Mouse (Mus musculus) T-cell, adult 2 months (primary cell): ENCODE data around the gene Tead3.
"Not testable (repeated sequence)": the region's sequence is repeated elsewhere in the genome, so short reads cannot be mapped to it uniquely, and the experiment has no call there.

Source experiments
- DNase-seq: peaks from one replicate; pipeline ENCODE4 v3.0.0; 2022; ENCODE audit warnings: low spot score

Tead3 gene

GRCm38 (mm10) chr17:28358576-28359261 lies 8.1 kb upstream of the Tead3 start:
- DNase-seq: not testable (repeated sequence)

GRCm38 (mm10) chr17:28355871-28356270 lies 5.3 kb upstream of the Tead3 start:
- DNase-seq: no peak

- DNase-seq: no peak
These were observed 1.4 kb upstream of the Tead3 start for GRCm38 (mm10) chr17:28352018-28352417.

GRCm38 (mm10) chr17:28351353-28351890 lies 805 bp upstream of the Tead3 start:
- DNase-seq: no peak

GRCm38 (mm10) chr17:28349901-28350465 lies 634 bp downstream of the Tead3 start:
- DNase-seq: no peak

- DNase-seq: no peak
These were observed 1.2 kb downstream of the Tead3 start for GRCm38 (mm10) chr17:28349264-28349880.

- no peak for DNase-seq
These were observed 2.4 kb downstream of the Tead3 start for GRCm38 (mm10) chr17:28348211-28348610.

- DNase-seq: no peak
These were observed 3.3 kb downstream of the Tead3 start for GRCm38 (mm10) chr17:28347327-28347726.

- DNase-seq: no peak
These were observed 4.7 kb downstream of the Tead3 start for GRCm38 (mm10) chr17:28345882-28346281.

- DNase-seq: no peak
These were observed 5.3 kb downstream of the Tead3 start for GRCm38 (mm10) chr17:28345271-28345721.

GRCm38 (mm10) chr17:28344670-28345069 lies 5.9 kb downstream of the Tead3 start:
- DNase-seq: no peak

- no peak for DNase-seq
These were observed 6.5 kb downstream of the Tead3 start for GRCm38 (mm10) chr17:28344050-28344607.

GRCm38 (mm10) chr17:28341091-28341490 lies 9.5 kb downstream of the Tead3 start:
- DNase-seq: no peak

GRCm38 (mm10) chr17:28340578-28340977 lies 10.0 kb downstream of the Tead3 start:
- no peak for DNase-seq

GRCm38 (mm10) chr17:28337547-28337946 lies 13.1 kb downstream of the Tead3 start:
- DNase-seq: no peak

- DNase-seq: no peak
These were observed 15.3 kb downstream of the Tead3 start for GRCm38 (mm10) chr17:28335267-28335666.

- DNase-seq: no peak
These were observed 17.6 kb downstream of the Tead3 start for GRCm38 (mm10) chr17:28332915-28333546.

GRCm38 (mm10) chr17:28332113-28332914 lies 18.3 kb downstream of the Tead3 start:
- DNase-seq: no peak

GRCm38 (mm10) chr17:28331241-28332112 lies 19.1 kb downstream of the Tead3 start:
- DNase-seq: no peak

- DNase-seq: not testable (repeated sequence)
These were observed 20.0 kb downstream of the Tead3 start for GRCm38 (mm10) chr17:28330590-28330989.

- DNase-seq: no peak
These were observed 20.4 kb downstream of the Tead3 start for GRCm38 (mm10) chr17:28330232-28330546.
